Mouse (Mus musculus) yolk sac, embryonic 10.5 days (tissue): ENCODE results near the gene Sox6.

ENCODE experiments used
- DNase-seq: peaks from one replicate; pipeline ENCODE4 v3.0.0-alpha.2; 2017; ENCODE audit warnings: low spot score

Sox6 gene

DNA sequence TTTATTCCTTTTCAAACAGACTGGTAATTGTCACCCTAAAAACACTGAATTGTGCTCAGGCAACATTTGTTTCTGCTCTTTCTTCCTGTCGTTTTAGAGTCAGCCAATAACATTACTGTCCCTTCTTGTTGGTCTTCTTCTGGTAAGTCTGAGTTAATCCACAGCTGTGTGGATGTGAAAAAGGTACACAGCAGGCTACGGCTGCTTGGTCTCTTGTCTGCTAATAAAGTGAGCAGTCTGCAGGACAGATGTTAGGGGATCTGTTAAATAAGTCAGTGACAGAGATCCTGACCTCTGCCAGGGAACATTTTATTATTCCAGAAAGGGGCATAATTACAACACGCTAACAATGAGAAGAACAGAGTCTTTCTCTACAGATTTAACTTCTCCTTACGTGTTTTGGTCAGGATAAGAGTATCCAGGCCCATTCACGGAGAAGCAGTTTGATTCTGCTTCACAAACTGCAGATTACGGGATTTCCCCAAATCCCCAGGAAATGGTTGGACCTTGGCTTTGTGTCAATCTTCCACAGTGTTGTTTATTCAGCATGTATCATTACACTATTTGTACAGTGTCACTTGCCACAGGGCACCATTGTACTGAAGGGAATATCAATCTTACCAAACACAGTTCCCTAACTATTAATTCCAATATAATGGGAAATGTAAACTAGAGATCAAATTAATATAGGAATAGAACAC is 474.1 kb downstream of the Sox6 start:
- DNase-seq, result no peak

DNA sequence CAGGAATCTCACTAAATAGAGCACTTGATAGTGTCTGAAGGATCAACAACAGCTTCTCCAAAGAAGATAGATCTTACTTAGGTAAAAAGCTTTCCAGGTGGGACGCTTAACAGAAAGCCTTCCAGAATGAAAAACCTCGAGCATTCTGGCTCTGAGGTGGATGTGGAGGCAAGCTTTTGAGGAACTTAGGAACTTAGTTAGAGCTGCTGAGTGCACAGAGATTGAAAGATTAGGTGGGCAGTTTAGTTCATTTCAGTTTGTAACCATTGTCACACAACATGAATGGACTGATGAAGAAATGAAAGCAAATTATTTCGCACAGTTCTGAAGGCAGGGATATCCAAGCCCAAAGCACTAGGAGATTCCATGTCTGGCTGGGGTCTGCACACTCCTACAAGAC is 481.9 kb downstream of the Sox6 start:
- no peak for DNase-seq

DNA sequence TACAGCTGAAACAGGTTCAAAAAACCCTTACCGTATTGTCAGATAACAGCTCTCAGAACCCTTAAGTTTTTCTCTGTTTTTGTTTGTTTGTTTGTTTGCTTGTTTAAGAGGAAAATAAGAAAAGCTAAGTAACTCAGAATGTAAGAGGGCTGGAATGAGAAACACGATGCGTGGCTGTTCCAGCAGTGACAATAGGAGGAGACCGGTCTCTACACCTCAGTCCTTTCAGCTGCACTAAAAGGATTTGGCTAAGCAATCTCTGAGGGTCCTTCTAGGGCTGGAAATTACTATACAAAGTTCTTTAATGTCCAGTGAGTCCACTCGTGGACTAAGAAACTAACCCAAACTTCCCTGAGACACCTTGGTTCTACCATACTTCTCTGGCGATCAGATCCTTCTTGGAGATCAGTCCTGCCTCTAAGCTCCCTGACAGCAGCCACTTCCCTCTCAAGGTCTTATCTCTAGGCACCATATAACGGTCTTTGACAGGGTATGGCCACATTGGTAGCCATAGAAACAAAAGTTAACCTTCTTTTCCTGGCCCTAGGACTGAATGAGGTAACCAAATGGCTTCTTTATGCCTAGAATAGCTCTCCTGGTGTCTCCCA is 488.3 kb downstream of the Sox6 start:
- no peak for DNase-seq

DNA sequence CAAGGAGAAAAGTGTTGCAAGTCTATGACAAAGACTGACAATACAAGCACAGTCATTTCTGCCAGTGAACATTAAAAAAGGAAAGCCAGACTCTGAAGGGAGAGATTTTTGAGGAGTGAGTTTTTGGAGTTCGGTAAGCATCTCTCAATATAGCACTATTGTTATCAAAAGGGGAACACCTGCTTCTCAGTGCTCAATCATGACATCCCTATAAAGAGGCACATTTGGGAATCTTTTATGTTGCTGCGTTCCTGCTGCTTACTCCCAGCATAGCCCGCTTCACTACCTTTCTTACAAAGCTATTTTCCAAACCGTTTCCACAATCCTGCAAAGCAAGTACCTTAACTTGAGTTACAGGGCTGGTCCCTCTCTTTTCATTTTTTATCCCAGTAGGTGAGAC is 488.9 kb downstream of the Sox6 start:
- no peak for DNase-seq

DNA sequence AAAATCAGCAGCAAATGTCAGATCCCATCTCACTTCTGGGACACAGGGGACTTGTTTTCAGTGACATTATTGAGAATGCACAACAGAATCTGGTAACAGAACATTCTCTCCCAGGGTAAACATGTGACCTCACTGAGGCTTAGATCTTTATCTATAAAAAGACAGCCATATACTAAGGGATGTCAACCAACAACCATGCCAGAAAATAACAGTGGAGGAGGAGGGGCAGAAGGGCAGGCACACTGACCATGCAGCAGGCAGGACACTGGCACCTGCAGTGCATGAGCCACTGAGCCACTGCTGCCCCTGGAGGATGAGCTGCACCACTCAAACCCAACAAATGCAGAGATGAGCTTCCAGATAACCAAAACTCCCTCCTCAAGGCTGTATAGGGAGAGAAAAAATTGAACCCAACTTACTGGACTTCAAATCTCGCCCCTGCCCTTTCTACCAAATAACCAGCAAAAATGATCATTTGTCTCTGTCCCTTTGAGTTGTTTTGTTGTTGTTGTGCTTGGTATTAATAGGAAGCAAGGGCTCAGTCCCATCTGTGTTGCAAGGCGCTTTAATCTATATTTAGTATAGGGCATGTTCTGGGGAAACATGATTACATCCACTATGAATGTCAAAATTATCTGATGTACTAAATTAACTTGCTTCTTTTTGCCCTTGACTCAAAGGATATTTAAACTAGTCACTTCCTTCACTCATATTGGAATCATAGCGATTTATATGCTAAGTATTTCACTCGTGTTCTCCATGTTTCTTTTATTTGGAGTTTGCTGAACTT is 492.8 kb downstream of the Sox6 start:
- DNase-seq, result no peak

DNA sequence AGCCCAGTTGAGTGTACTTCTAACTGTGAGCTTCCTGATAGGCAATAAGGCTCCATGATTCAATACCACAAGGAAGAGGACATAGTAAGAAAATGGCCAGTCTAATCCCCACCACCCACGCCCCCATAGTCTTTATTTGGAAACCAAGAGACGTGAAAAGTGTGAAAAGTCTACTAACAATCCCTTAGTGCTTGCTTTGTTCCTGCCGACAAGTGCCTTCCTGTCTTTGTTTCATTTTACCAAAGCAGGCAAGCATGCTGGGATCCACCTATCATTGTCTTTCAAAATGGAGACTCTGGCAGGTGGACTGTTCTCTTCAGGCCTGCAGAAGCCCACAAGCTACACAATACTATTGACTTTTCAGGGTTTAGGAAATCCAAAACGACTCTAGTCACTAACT is 495.0 kb downstream of the Sox6 start:
- no peak for DNase-seq

DNA sequence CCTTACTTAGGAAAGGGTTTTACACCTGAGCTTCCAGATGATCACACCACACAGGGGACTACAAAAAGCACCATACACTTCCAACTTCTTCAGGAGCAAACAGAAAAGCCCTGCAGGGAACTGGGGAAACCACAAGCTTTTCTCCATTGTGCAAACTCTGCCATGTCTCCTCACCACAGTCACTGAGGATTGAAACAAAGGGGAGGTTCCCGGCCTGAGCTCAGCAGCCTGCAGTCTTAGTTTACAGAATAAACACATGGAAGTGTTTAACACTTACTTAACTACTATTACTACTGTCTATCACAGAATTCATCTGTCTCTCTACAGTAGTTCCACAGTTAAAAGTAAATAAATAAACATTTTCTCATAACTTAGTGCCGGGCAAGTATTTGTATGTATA is 498.3 kb downstream of the Sox6 start:
- no peak for DNase-seq

DNA sequence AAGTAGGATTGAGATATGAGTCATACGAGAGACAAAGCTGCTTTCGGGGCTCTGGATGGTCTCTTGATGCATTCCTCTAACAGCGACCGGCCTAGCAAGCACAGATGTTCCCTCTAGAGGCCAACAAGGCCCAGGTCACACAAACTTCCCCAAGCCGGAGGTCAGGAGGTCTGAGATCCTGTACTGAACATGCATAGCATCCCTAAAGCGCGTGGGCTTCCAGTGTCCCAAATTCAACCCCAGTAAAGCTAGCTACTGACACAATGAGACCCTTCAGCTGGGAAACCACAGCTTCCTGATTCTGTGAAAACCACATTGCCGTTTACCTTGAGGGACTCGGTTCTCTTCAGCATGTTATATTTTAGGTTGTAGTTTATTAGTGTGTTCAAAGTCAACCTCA is 499.6 kb downstream of the Sox6 start:
- DNase-seq, result no peak

DNA sequence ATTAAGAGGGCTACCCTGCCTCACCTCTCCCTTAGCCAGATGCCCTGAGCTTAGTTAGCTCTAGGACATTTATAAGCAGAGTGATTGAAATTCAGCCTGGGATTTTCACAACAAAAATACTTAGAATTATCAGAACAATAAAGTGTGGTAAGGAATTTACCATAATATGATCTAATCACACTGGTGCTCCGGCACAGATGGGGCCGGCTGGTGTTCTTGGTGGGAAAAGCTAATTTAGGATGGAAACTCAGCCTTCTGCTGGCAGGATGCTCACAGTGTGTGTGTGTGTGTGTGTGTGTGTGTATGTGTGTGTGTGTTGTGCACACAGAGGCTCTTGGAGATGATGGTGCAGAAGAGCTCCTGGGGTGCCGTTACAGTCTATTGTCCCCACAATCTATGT is 501.0 kb downstream of the Sox6 start:
- no peak for DNase-seq

DNA sequence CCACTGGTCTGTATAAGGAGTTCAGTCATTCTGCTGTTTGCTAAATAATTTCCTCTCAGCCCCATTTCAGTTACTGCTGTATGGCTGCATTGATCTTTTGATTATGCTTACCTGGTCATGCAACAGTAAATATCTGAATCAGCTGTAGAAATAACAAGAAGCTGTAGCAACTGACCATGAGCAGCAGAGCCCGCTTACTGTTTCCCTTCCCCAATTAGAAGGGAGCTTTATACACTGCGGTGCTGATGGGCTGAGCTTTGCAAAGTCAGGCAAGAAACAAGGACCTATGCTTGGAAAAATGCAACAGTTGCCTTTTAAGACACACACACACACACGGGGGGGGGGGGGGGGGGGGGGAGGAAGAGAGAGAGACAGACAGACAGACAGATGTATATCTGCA is 502.1 kb downstream of the Sox6 start:
- no peak for DNase-seq

DNA sequence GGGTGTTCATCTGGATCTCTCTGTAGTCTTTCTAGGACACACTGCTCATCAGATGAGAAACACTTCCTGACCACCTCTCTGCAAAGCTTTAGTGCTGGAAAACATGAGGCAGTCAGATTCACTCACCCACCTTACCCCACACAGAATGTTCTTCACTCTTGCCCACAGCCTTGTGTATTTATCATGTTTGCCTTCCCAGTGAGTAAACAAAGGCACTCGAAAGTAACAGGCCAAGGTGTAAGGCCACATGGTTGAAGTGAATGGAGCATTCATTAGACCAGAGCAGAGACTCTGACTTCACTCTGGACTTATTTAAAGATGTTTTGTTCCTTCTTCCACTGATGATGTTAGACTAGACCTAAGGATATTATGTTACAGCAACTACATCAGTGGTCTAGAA is 506.7 kb downstream of the Sox6 start:
- DNase-seq, result no peak

DNA sequence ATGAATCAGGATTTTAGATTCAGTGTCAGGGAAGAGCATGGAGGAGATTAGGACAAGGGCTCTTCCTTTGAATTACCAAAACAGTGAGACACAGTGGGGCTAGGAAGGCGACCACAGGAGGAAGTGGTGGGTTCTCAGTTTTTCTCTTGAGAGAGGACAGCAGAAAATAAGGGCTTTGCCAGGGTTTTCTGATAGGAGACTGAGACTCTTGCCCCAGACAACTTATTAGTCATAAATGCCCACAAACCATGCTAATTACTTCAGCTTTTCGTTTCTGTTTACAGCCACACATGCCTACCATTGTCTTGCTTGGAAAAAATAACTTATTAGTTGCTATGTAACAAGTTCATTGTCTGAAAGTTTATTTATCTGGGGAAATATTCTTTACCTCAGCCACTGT is 507.4 kb downstream of the Sox6 start:
- DNase-seq, result no peak

DNA sequence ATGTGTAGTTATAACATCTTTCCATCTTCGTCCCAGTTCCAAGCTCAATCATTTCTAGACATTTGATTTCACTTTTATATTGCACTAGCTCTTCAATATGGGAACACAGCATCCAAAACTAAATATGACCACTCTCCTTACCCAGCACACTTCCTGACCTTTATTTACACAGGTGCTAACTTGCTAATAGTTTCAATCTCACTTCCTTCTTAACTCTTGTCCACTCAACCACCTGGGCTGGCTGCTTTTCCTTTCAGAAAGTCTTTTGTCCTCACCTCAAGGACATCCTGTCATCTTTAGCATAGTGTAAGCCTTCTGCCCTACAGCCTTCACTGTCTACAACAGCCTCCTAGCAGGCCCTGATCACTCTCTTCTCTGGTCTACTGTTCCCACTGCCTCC is 520.9 kb downstream of the Sox6 start:
- DNase-seq, result no peak

DNA sequence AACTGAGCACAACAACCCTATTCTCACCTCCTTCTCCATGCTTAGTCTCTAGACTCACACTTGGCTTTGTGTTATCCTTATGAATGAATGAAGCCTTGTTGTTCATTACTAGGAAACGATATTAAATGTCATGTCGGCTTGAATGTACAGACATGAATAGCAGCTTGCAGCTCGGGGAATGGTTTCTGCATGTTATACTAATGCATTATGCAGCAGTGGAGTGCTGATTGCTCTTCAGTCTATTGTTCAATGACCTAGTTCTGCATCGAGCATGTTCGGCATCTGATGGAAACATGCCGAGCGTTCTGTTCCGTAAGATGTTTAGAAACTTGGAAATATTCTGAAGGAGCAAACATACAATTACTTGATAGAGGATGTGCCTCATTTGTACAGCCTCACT is 524.9 kb downstream of the Sox6 start:
- no peak for DNase-seq

DNA sequence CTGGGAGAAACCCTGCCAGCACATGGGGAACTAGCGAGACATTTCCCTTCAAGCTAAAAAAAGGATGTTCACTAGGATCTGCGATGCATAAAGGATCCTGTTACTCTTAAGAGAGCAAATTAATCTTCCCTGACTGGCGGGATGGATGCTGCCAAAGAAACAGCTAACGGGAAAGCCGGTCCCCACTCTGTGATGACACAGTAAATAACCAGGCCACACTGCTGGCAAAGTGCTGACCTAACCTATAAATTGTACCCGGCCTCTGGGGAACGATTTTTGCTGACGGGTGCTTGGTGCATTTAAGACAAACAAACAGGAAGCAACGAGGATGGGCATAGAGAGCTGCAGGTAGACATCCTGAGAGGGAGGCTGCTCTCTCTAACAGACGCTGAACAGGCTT is 526.8 kb downstream of the Sox6 start:
- DNase-seq, result no peak

DNA sequence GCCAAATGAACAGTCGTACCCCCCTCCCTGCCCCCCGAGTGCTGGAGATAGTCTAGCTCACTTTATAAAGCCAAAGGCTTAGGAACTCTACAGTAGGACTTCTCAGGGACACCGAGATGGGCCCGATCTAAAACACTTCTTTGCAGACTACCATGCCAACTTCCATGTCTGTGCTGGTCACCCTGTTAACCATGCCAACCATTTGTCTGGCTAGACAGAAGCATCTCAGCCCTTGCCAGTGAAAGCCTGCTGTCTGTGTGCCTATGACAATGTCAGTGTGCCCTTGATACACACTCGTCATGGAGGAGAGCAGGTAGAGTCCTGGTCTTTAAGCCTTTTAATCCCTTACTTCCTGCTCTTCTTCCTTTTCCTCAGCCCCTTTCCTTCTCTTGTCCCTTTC is 527.5 kb downstream of the Sox6 start:
- no peak for DNase-seq

DNA sequence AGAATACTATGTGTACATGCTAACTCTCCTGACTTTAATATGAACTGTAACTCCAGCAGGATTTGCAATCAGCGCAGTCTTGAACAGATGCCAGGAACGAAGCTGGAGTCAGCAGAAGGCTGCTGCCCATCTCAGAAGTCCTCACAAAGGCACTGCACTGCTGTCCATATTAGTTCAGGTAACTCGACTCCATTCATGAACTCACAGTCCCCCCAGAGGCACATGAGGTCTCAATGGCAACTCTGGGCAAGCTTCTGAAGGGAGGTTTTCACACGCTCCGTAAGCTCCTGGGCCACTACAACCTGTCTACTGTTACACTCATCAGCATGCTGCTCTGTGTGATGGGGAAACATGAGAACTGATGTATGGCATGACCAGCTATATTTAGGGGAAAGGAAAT is 528.6 kb downstream of the Sox6 start:
- no peak for DNase-seq

DNA sequence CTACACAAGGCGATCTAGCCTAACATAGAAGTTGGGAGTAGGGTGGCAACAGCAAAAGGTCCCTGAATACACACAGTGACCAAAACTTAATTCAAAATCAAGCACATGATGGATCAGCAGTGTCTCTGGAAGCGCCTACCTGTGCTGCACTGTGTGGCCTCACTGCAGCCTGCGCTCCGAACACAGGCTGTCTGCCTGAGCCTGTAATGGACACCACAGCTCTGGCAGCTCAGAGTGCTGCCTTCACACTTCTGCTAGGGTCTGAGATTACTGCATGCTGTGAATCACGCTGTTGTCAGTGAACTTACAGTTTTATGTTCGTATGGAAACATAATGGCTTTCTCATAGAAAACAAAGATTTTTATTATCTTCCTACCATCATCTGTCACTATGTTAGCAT is 532.2 kb downstream of the Sox6 start:
- DNase-seq, result no peak

DNA sequence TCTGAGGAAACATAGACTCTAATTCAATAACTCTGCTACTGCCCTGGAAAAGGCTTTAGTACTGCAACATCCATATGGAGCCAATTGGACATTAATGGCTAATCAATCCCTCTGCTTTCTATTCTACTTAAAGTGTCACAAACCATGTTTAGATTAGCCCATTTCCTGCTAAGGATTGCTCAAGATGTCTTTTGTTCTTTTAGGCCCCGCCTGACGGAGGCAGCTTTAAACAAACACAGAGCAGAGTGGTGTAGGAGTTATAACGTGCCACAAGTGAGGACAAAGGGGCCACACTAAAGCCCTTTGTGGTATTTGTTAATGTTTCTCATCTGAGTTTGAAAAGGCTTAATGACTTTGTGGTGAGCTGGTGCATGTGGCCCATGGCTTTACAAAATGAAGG is 537.1 kb downstream of the Sox6 start:
- DNase-seq, result peak; percentile 43

DNA sequence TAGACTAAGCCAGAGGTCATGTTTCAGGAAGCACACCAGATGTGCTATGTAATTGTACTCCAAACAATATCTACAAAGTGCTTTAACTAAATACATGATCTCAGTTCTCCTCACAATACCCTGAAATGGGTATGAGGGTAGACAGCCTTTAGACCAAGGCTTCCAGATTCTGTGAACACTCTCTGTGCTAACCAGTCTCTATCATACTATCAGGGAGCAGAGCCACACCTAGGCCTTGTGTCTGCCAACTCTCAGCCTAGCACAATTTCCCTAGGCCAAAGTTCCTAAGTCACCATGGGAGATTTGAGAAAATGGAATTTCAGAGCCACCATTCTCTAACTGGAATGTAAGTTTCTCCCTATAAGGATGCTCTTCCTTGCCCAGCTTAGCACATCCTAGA is 537.8 kb downstream of the Sox6 start:
- DNase-seq, result no peak

DNA sequence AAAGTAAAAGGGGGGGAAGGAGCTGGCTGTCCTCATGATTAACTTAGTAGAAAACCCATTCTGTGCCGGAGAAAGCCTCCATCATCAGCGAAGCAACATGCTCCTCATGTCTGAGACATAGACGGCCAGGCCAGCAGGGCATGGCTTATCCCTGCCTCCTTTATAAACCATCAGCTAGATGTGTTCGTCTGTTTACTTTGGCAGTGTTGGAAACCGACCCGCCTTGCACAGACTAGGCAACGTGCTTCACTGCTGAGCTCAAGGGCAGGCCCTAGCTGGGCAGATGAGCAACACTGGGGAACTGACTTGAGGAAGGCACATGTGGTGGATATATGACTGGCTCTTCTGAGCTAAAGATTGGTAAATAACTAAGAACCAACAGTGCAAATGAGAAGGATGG is 538.4 kb downstream of the Sox6 start:
- DNase-seq, result peak; percentile 32

DNA sequence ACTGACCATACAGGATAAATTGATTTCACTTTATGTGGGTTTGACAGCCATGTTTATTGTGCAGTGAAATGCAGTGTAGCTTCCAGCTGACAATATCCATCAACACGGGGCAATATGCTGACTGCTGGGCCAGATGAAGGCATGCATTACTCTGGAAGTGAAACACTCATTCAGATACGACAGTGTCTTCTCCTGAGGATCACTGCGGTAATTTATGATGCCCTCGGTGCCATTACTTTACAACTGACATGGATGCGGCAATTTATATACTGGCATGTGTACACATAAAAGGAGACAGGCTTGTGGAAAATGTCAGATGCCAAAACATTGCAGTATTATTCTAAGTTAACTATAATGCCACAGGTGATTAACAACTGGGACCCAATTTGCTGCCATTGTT is 546.9 kb downstream of the Sox6 start:
- DNase-seq, result no peak

DNA sequence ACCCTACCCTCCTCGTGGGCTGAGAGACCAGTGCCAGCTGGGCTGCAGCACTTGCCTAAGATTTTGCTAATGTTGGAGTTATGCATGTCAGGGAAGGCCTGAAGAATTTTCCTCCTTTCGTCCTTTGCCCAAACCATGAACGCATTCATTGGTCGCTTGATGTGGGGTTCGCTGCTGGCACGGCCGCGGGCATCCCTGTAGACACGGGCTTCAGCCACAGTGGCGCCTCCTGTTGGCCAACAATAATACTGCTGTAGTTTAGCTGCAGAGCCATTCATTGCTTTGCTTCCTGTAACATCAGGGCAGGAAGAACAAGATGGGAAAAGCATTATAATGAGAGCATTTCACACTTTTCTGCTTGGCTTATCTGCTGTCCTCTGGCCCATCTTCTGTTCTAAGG is 549.0 kb downstream of the Sox6 start:
- no peak for DNase-seq

DNA sequence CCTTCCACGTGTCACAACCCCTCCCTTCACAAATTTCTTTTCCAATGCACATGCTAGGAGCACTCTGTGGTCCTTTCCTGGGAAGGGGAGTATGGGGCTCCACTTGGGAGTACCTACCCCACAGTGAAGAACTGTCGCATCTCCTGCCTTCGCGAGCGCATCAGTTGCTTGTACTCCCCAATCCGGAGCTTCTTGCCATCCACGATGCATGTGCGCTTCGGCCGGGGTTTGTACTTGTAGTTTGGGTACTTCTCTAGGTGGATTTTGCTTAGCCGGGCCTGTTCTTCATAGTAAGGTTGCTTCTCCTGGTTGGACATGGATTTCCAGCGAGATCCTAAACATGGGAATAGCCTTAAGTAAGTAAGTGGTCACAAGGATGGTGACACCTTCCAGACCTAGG is 552.2 kb downstream of the Sox6 start:
- no peak for DNase-seq
